Mouse (Mus musculus) megakaryocyte-erythroid progenitor cell, adult 5-6 weeks (primary cell): ENCODE results near the gene Ssb. TPM values are rescaled to one million over a fixed set of nuclear protein-coding genes. Genes with fewer than 3 reads are reported as not detected.
"Not testable (repeated sequence)": the region's sequence is repeated elsewhere in the genome, so short reads cannot be mapped to it uniquely, and the experiment has no call there.

Source experiments
- ATAC-seq: replicated peaks from 2 replicates; pipeline ENCODE4 v1.8.0; 2016; ENCODE audit warnings: mild to moderate bottlenecking, inconsistent platforms; ENCODE audit not compliant: severe bottlenecking, poor library complexity, low FRiP score, low TSS enrichment
- total RNA-seq, 2 experiments: library from RNA; stranded (forward) in 1 of 2; stranded (reverse) in 1 of 2; fragments of 200-1000, 215-1000 nt in 1 of 2; fragments of >200 nt in 1 of 2; fragmentation: Nextera tagmentation in 1 of 2; gene quantifications; 2 replicates each; pipeline ENCODE4 v1.2.3; 2014 to 2017

Ssb gene
- total RNA-seq, 2 experiments from 2014 or later = 394 to 771 TPM

DNA sequence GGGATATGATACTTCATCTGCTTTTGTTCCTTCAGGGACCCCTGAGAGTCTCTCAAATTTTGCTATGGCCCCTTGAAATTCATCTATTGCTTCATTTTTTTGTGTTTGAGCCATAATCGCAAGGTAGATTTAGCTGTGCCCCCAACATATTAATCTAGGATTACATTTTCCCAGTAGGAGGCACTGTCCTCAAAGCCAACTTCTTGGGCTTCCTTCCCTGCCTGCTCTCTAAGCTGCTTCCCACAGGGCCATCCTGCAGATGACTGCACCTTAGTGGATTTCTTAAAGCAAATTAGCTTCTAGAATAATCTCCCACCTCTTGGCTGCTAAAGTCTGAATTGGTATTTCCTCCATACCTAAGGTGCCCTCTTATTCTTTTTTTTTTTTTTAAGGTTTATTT, 3.5 kb upstream of the Ssb start:
- no peak for ATAC-seq

DNA sequence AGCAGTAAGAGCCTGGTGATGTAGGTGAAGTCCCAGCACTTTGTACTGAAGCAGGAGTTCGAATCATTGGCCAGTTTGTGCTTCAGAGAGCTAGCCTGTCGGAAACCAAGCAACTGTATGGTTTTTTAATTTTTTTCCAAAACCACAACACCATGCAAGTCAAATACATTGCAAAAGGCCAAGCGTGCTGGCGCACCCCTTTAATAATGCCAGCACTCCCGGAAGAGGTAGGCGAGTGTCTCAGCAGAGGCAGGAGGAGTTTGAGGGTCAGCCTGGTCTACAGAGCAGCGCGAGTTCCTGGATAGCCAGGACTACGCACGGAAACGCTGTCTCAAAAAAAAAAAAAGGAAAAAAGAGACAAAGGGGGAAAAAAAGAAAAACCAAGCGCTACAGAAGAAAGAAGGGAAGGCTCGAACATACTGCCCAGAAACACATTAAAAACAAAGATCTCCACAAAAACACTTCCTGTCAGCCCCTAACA, 350 bp upstream of the Ssb start:
- peak; percentile 60 for ATAC-seq

DNA sequence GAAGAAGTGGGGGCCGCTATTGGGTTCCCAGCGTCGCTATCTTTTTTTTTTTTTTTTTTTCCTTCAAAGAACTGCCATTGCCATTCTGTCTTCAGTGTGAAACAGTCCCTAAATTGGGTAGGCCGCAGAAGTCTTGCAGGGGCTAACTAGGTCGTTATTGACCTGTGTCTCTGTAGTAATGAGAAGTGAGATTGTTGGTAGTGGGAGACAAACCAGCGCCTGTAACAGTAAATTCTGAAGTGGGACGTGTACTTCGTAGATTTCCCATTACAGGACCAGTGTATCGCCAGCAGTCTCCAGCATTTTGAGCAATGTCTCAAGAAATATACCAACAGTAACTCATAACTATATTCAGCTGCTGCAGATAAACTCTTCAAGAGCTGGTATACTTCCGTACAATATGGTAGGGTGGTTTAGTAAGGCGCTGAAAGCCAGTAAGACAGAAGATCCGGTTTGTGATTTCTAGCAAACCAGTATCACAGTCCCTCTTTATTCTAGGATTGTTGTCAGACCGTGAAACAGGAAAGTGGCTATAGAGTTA, 825 bp downstream of the Ssb start:
- peak; percentile 31; the same call in 1 of the 2 replicates for ATAC-seq

- ATAC-seq = no peak
These were observed 22.6 kb downstream of the Ssb start for GRCm38 (mm10) chr2:69883990-69884391.

DNA sequence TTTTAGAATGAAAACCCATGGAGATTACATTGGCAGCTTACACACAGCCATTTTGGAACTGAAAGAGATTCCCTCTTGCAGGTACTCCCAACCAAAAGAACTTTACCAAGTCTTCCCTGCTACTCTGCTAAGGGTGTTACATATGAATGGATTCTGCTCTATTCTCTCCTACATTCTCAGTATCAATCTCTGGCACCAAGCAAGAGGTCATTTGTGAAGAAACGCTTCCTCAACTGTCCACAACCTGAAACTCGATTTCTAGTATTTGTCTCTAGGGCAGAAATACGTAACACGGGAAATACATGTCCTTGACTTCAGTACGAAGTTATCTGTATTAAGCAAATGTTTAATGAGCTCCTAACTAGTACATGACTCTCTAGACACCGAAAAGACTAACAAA, 23.2 kb downstream of the Ssb start:
- ATAC-seq = no peak

GRCm38 (mm10) chr2:69885050-69885449, 23.7 kb downstream of the Ssb start:
- no peak for ATAC-seq

- ATAC-seq = peak; percentile 99
These were observed 24.3 kb downstream of the Ssb start, which contains the start of gene Mettl5 for GRCm38 (mm10) chr2:69885451-69886305. Gene Mettl5, minus strand, starts transcription at chr2:69885615.

DNA sequence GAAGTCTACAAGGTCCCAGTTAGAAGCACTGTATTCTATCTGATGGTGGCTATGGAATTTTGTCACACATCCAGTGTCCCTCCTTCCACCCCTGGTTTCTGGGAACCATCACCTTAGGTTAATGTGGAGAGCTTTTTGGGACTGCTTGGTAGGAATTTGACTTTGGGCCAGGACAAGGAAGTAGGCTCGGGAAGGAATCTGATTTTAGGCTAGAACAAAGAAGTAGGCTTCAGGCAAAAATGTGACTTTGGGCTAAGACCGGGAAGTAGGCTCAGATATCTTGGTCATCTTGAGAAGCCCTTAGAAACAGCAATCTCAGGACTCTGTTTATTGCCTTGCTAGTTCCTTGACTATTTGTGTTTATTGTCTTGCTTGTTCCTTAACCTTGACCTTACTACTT, 27.6 kb downstream of the Ssb start:
- ATAC-seq = no peak

- no peak for ATAC-seq
These were observed 29.5 kb downstream of the Ssb start for GRCm38 (mm10) chr2:69890843-69891242.

- no peak for ATAC-seq
These were observed 31.8 kb downstream of the Ssb start for GRCm38 (mm10) chr2:69893145-69893544.

GRCm38 (mm10) chr2:69893891-69894290, 32.5 kb downstream of the Ssb start:
- ATAC-seq = no peak

- ATAC-seq = no peak
These were observed 34.3 kb downstream of the Ssb start for GRCm38 (mm10) chr2:69895502-69896223.

DNA sequence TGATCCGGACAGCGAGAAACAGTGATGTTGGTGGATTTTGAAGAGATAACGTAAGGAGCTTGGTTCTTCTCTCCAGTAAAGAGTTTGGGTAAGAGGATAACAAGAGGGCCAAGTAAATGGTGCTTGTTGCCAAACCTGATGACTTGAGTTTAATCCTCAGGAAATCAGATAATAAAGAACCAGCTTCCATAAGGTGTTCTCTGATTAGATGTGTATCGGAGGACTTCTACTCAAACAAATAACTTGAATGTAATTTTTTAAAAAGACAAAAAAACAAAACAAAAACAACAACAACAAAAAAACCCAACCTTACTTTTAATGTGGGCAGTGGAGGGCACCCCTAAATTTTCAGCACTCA, 34.8 kb downstream of the Ssb start:
- peak; percentile 28; the same call in 1 of the 2 replicates for ATAC-seq

DNA sequence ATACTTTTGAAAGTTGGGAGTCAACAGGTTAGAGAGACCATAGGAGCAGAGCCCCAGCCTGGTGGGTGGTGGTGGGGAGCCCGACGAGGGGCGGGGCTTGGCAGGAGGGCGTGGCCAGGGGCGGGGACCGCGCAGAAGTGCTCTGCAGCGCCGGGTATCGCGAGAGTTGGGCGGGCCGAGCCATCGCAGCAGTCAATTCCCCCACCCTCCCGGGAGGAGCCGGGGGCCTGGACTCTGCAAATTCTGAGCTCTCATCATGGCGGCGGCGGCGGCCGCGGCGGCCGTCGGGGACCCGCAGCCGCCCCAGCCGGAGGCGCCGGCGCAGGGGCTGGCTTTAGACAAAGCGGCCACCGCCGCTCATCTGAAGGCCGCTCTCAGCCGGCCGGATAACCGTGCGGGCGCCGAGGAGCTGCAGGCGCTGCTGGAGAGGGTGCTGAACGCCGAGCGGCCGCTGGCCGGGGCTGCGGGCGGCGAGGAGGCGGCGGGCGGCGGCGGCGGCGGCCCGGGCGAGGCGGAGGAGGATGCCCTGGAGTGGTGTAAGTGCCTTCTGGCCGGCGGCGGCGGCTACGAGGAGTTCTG, 35.8 kb downstream of the Ssb start, which contains the start of gene Ubr3:
Gene Ubr3, plus strand, starts transcription at position 208 of the 579 bp plus-strand sequence.
- ATAC-seq = peak; percentile 87

DNA sequence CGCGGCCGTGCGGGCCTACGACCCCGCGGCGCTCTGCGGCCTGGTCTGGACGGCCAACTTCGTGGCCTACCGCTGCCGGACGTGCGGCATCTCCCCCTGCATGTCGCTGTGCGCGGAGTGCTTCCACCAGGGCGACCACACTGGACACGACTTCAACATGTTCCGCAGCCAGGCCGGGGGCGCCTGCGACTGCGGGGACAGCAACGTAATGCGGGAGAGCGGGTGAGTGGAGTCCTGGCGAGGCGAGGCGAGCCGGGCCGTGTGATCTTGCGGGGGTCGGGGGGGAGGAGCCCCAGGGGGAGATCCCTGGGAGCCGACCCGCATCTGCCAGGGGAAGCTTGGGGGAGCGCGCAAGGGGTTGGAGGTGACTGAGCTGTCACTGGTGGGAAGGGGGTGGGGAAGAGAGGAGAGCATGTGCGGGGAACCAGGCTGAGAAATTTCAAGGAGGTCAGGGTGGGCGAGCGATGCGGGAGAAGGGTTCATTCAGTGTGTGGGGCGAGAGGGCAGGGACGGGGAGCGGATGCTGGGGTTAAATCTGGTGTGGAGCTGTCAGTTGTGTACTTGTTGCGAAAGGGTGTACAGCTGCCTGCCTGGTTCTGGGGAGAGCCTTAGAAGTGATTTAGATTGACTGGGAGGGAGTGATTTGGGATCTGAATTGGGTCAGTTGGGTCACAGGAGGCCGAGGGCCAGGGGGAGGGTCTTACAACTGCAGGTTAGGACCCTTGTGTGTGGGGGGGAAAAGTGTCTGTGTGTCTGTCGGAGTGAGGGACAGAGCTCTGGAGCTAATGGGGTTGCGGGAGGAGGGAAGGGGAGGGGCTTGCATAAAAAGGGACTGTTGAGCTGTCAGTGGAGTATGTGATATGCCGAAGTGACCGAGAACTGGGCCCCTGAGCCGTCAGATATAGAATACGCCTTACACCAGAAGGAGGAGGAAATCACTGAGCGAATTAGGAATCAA, 36.5 kb downstream of the Ssb start:
- ATAC-seq = peak; percentile 90

DNA sequence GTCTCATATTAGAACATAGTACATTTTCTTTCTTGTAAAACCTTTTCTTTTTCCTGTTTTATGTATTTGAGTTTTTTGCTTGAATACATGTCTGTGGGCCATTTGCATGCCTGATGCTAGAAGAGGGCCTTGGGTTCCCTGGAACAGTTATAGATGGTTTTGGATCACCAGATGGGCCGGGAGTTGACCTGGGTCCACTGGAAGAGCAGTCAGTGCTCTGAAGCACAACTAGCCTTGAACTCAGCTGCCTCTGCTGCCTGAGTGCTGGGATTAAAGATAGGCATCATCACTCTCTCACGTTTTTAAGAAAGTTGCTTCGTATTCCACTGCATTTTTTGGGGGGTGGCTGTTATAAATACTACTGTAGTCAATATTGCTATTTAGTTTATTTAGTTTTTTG, 42.2 kb downstream of the Ssb start:
- ATAC-seq = no peak

GRCm38 (mm10) chr2:69907394-69907793, 46.0 kb downstream of the Ssb start:
- ATAC-seq = not testable (repeated sequence)

DNA sequence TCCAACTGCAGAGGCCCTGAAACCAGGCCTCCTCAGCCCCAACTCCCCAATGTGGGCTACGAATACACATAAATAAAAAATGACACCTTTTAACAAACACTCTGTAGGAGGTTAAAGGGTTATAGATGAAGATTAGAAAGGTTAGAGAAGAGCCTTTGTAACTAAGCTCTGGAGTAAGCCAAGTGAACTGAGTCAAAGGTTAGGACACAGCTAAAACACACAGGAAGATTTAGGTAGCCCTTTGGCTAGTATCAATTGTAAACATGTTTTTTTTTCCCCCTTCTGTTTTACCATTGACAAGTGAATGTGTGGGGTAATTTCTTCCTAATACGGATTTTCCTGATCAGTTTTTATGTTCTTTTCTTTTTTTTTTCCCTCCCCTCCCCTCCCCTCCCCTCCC, 51.4 kb downstream of the Ssb start:
- ATAC-seq = no peak

- no peak for ATAC-seq
These were observed 55.9 kb downstream of the Ssb start for GRCm38 (mm10) chr2:69917301-69917700.
